Mouse (Mus musculus): ENCODE data around the gene Ttll11. TPM values are rescaled to one million over a fixed set of nuclear protein-coding genes. Genes with fewer than 3 reads are reported as not detected.

Gene Ttll11
- polyA plus RNA-seq, 1 experiment from 2014 or later, result 0.44 TPM

- H3K4me2 ChIP-seq (replicated peaks; ENCODE audit: low read depth), result no peak overlapping the region
- no peak overlapping the region for H3K9ac ChIP-seq (ENCODE audit: low read depth, low read length)
- ATAC-seq, result no peak
- no peaks in the 10 kb centered on the region for H3K4me1 ChIP-seq (replicated peaks; ENCODE audit: control insufficient read depth, insufficient read depth, low read length)
- WGBS, result 76% methylated on average over 8 of the region's 8 CpGs
- H3K27ac ChIP-seq (ENCODE audit: low read depth, low read length), result no peak overlapping the region
- H3K27me3 ChIP-seq (replicated peaks; ENCODE audit: control insufficient read depth, insufficient read depth, low read length), result 0 out of 2 replicates have a peak, but pooled peaks cover 3% of the 10 kb centered on the region
- no peaks in the 10 kb centered on the region for H3K36me3 ChIP-seq (ENCODE audit: control insufficient read depth, insufficient read depth)
- H3K4me3 ChIP-seq (ENCODE audit: low read depth, low read length), result no peak overlapping the region
- no peaks in the 10 kb centered on the region for H3K9me3 ChIP-seq (ENCODE audit: control insufficient read depth)
- TF ChIP-seq CTCF (IDR thresholded peaks at IDR 0.05; ENCODE audit: low read depth), result no peak
These were observed 105.3 kb downstream of the Ttll11 start for GRCm38 (mm10) chr2:35874421-35874820.

GRCm38 (mm10) chr2:35869165-35869564 lies 110.5 kb downstream of the Ttll11 start:
- no peak overlapping the region for H3K9ac ChIP-seq (ENCODE audit: low read depth, low read length)
- no peak overlapping the region for H3K27ac ChIP-seq (ENCODE audit: low read depth, low read length)
- H3K9me3 ChIP-seq (ENCODE audit: control insufficient read depth), result no peaks in the 10 kb centered on the region
- no peaks in the 10 kb centered on the region for H3K4me1 ChIP-seq (replicated peaks; ENCODE audit: control insufficient read depth, insufficient read depth, low read length)
- H3K27me3 ChIP-seq (replicated peaks; ENCODE audit: control insufficient read depth, insufficient read depth, low read length), result no peaks in the 10 kb centered on the region
- 42% methylated on average over 2 of the region's 2 CpGs for WGBS
- H3K4me3 ChIP-seq (ENCODE audit: low read depth, low read length), result no peak overlapping the region
- no peaks in the 10 kb centered on the region for H3K36me3 ChIP-seq (ENCODE audit: control insufficient read depth, insufficient read depth)
- ATAC-seq, result no peak
- no peak; the same call in 1 of the 2 replicates for TF ChIP-seq CTCF (IDR thresholded peaks at IDR 0.05; ENCODE audit: low read depth)
- H3K4me2 ChIP-seq (replicated peaks; ENCODE audit: low read depth), result no peak overlapping the region

- Histone ChIP-seq H3K4me3 (ENCODE audit: low read depth, low read length) (no peak overlapping the region), H3K4me2 (replicated peaks; ENCODE audit: low read depth) (no peak overlapping the region), H3K36me3 (ENCODE audit: control insufficient read depth, insufficient read depth) (no peaks in the 10 kb centered on the region), H3K27me3 (replicated peaks; ENCODE audit: control insufficient read depth, insufficient read depth, low read length) (no peaks in the 10 kb centered on the region), H3K4me1 (replicated peaks; ENCODE audit: control insufficient read depth, insufficient read depth, low read length) (0 out of 2 replicates have a peak, but pooled peaks cover 3% of the 10 kb centered on the region), H3K9ac (ENCODE audit: low read depth, low read length) (no peak overlapping the region), H3K27ac (ENCODE audit: low read depth, low read length) (no peak overlapping the region), H3K9me3 (ENCODE audit: control insufficient read depth) (no peaks in the 10 kb centered on the region)
- no peak; the same call in 1 of the 2 replicates for ATAC-seq
- 45% methylated on average over 4 of the region's 4 CpGs for WGBS
- TF ChIP-seq CTCF (IDR thresholded peaks at IDR 0.05; ENCODE audit: low read depth), result no peak
These were observed 116.4 kb downstream of the Ttll11 start for GRCm38 (mm10) chr2:35863284-35863683.

- H3K4me3 ChIP-seq (ENCODE audit: low read depth, low read length), result no peak overlapping the region
- no peak for ATAC-seq
- no peaks in the 10 kb centered on the region for H3K36me3 ChIP-seq (ENCODE audit: control insufficient read depth, insufficient read depth)
- 85% methylated on average over 7 of the region's 7 CpGs for WGBS
- no peak overlapping the region for H3K9ac ChIP-seq (ENCODE audit: low read depth, low read length)
- TF ChIP-seq CTCF (IDR thresholded peaks at IDR 0.05; ENCODE audit: low read depth), result no peak
- H3K4me2 ChIP-seq (replicated peaks; ENCODE audit: low read depth), result no peak overlapping the region
- no peaks in the 10 kb centered on the region for H3K9me3 ChIP-seq (ENCODE audit: control insufficient read depth)
- 0 out of 2 replicates have a peak, but pooled peaks cover 3% of the 10 kb centered on the region for H3K4me1 ChIP-seq (replicated peaks; ENCODE audit: control insufficient read depth, insufficient read depth, low read length)
- H3K27ac ChIP-seq (ENCODE audit: low read depth, low read length), result no peak overlapping the region
- H3K27me3 ChIP-seq (replicated peaks; ENCODE audit: control insufficient read depth, insufficient read depth, low read length), result no peaks in the 10 kb centered on the region
These were observed 118.5 kb downstream of the Ttll11 start for GRCm38 (mm10) chr2:35861185-35861584.

GRCm38 (mm10) chr2:35860394-35860744 lies 119.3 kb downstream of the Ttll11 start:
- Histone ChIP-seq H3K27me3 (replicated peaks; ENCODE audit: control insufficient read depth, insufficient read depth, low read length) (no peaks in the 10 kb centered on the region), H3K9me3 (ENCODE audit: control insufficient read depth) (no peaks in the 10 kb centered on the region), H3K4me2 (replicated peaks; ENCODE audit: low read depth) (no peak overlapping the region), H3K4me3 (ENCODE audit: low read depth, low read length) (no peak overlapping the region), H3K9ac (ENCODE audit: low read depth, low read length) (no peak overlapping the region), H3K36me3 (ENCODE audit: control insufficient read depth, insufficient read depth) (no peaks in the 10 kb centered on the region), H3K4me1 (replicated peaks; ENCODE audit: control insufficient read depth, insufficient read depth, low read length) (0 out of 2 replicates have a peak, but pooled peaks cover 3% of the 10 kb centered on the region), H3K27ac (ENCODE audit: low read depth, low read length) (no peak overlapping the region)
- 66% methylated on average over 10 of the region's 10 CpGs for WGBS
- no peak for ATAC-seq
- TF ChIP-seq CTCF (IDR thresholded peaks at IDR 0.05; ENCODE audit: low read depth), result no peak

GRCm38 (mm10) chr2:35859708-35860393 lies 119.9 kb downstream of the Ttll11 start:
- no peak for ATAC-seq

More at GRCm38 (mm10) chr2:35859708-35860393, 119.9 kb downstream of the Ttll11 start:
- Histone ChIP-seq H3K9me3 (ENCODE audit: control insufficient read depth) (no peaks in the 10 kb centered on the region), H3K36me3 (ENCODE audit: control insufficient read depth, insufficient read depth) (no peaks in the 10 kb centered on the region), H3K4me1 (replicated peaks; ENCODE audit: control insufficient read depth, insufficient read depth, low read length) (0 out of 2 replicates have a peak, but pooled peaks cover 3% of the 10 kb centered on the region), H3K4me3 (ENCODE audit: low read depth, low read length) (no peak overlapping the region), H3K9ac (ENCODE audit: low read depth, low read length) (no peak overlapping the region), H3K27me3 (replicated peaks; ENCODE audit: control insufficient read depth, insufficient read depth, low read length) (no peaks in the 10 kb centered on the region), H3K27ac (ENCODE audit: low read depth, low read length) (no peak overlapping the region), H3K4me2 (replicated peaks; ENCODE audit: low read depth) (no peak overlapping the region)
- TF ChIP-seq CTCF (IDR thresholded peaks at IDR 0.05; ENCODE audit: low read depth), result no peak
- WGBS, result 74% methylated on average over 7 of the region's 7 CpGs
